Mouse (Mus musculus) ovary, adult 18-20 months (tissue): Measurements from ENCODE around the gene Gm11037.
A peak's percentile ranks its signal among the peaks of the same experiment; 100 is the strongest.
"Not testable (repeated sequence)": the region's sequence is repeated elsewhere in the genome, so short reads cannot be mapped to it uniquely, and the experiment has no call there.

Experiments
- DNase-seq: peaks from one replicate; pipeline ENCODE4 v3.0.0; 2022; ENCODE audit warnings: low spot score, mixed read lengths

Gene Gm11037

DNA sequence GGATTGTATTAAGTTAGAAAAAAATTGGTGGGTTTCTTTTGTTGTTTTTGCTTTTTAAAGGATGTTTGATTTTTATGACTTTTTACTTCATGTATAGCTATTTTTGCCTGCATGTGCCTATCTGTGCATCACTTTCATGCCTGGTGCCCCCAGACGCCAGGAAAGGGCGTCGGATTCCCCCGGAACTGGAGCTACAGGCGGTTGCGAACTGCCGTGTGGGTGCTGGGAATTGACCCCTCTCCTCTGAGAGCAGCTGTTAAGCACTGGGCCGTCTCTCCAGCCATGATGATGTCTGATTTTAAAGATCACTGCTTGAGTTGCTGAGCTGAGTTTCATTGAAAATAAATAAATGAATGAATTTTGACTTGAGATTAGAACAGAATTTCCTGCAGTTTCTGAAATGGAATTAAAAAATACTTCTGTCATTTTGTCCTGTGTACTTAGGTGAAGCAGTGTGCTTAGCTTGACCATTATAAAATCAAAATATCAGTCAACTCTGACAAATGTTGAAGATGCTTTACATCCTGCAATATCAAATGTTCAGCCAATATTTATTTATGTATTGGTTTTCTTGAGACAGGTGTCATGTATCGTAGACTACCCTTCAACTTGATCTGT, at the start of gene Gm11037:
TSS of gene Gm11037 (plus strand) at position 568 of the 618 bp plus-strand sequence.
- no peak for DNase-seq

DNA sequence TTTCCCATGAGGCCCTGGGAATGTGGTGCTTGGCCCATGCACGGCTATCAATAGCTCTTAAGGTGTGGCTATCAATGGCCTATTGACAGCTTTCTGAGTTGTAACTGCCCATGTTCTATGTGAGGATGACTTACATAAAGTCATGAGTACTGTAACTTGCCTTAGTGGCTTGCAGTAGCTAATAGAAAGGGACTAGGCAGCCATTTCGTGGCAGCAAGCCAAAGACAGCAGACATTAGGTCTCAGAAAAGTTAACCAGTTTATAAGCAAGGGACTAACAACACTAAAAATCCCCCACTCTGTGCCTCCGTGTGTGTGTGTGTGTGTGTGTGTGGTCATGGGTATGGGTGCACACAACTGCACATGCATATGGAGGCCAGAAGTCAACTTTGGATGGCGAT, 49.1 kb upstream of the Gm11037 start:
- no peak for DNase-seq

DNA sequence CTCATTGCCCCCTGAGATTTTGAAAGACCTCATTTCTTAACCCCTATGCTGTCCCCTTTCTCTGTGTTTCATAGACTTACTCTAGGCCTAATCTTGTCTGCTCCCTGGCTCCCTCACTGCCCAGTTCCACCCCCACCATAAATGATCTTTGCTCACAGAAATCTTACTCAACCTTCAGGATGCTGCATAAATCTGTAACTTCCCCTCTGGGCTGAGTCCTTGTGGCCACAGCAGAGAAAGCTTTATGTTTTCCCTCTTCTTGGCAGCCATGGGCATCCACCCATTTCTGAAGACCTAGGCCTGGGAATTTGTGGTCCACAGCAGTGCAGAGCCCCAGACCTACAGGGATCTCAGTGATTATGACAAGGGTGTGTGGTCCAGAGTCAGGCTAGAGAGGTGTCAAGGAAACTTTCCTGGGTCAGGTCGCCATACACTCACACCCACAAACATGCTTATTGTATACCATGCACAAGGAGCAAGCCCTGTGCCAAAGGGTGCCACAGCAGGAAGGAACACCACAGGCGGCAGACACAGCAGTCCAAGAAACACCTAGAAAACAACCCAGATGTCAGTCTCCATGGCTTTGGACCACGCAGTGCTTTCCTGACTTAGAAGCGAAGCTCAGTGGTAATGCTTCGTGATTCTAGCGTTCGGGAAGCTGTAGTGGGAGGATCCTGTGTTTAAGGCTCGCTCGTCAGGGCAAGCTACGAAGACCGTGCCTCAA, 46.5 kb upstream of the Gm11037 start, which contains the start of gene Siglec1:
TSS of gene Siglec1 (minus strand) at position 99 of the 724 bp plus-strand sequence.
- DNase-seq = no peak

DNA sequence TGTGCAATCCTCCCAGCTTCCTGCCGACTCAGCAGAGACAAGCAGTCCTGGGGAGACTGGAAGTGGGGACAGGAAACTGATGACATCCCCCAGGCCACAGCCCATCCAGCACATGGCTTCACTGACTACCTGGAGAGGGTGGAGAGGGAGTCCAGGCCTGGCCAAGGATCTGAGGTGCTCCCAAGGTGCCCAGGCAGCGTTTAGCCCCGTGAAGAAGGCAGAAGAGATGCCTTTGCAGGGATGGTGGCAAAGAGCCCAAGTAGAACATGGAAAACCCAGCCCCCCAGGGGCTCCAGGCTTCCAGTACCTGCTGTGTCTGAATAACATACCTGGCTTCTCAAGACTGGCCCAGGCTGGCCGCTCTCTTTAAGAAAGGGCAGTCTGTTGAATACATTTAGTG, 44.7 kb upstream of the Gm11037 start:
- DNase-seq = no peak

DNA sequence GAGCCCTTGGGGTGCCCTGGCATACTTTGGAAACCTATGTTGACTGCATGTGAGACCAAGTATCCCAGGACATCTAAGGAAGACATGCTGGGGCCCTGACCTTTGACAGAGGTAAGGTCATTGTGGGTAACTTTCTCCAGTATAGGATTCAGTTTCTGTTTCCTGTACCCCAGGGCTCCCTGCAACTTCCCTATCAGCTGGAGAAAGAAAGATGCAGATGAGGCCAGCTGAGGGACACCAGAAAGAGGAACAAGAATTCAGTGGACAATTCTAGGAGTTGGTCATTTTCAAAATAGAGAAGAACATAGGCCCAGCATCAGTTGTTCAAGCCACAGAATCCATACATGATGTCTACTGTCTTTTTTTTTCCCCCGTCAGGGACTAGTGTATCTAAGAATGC, 43.7 kb upstream of the Gm11037 start:
- no peak for DNase-seq

DNA sequence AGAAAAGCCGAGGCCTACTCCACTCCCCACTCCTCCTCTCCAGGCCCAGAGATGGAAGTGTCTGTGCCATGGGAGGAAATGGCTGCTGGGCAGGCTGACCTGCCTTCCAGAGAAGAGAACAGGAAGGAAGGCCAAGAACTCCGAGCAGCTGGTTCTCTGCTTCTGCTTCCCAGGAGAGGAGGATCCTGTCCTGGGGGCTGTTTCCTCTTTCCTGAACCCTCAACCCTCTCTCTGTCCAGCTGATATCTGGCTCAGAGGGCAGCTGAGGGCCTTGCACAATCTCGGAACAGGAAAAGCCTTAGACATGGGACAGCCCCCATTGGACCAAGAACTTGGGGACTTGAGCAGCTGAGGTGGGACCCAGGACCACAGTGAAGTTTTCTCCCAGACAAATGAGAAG, 42.4 kb upstream of the Gm11037 start:
- DNase-seq = no peak

DNA sequence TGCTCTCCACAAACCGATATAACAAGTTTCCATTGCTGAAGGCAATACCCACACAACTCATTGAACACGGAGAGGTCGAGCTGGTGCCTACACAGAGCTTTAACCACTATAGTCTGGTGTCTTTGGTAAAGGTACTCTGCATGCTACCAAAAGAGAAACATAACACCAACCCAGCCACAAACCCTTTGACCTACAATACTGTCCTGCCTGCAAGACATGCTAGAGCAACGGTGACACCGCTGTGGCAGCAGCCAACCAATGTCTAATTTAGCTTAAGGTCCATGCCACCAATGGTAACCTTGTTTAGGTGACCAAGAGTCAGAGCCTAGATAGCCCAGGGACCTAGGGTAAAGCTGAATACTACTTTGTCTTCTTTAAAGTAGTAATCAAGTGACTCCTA, 39.7 kb upstream of the Gm11037 start:
- DNase-seq = no peak

DNA sequence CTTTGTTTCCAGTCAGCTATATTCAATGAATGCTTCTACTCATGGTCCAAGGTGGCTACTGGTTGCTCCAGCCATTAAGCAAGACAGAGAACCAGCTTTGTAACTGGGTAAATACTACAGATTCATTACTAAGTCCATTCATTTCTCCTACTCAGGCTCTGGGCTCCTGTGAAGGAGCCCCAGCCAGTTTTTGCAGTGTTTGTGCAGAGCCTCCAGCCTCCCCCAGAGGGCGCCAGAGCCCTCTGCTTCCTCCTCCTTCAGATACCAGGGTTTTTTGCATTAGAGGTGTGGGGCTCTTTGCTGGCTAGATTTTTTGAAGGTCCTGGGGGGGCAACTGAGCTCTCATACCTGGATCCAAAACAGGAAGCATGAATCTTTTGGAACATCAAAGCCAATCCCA, 38.5 kb upstream of the Gm11037 start:
- peak; percentile 30 for DNase-seq

DNA sequence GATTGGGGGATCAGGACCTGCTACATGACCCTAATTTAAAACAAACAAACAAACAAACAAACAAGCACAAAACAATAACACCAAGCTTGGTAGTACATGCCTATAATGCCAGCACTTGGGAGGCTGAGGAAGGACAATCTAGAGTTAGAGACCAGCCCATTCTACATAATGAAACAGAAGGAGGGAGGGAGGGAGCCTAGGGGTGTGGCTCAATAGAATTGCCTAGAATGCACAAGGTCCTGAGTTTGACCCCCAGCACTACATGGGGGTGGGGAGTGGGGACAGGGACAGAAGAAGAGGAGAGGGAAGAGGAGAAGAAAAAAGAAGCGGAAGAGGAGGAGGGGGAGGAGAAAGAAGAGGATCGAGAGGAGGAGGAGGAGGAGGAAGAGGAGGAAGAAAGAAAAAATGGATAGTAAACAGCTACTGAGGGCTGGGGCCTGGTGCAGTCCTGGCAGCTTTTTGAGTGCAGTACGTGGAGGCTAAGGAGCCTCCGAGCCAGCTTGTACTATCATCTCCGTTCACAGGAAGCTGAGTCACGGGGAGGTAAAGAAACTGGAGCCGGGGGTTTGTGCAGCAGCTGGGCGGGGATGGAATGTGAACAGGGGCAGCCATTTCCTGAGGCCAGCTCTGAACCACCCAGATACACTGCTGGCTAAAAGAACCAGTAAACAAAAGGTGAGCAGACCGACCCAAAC, 37.0 kb upstream of the Gm11037 start:
- DNase-seq = peak; percentile 20

DNA sequence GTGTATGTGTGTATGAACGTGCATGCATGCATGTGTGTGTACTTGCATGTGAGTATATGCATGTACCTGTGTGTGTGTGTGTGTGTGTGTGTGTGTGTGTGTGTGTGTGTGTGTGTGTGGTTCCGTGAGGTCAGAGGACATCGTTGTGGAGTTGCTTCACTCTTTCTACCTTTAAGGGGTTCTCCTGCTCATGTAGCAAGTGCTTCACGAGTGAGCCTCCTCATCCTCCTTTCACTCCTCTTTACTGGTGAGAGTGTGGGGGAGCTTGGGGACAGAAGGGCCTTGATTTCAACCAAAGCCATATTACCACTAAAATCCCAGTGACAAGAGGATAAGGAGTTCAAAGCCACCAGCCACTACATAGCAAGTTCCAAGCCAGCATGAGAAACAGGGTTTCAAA, 36.2 kb upstream of the Gm11037 start:
- no peak for DNase-seq

DNA sequence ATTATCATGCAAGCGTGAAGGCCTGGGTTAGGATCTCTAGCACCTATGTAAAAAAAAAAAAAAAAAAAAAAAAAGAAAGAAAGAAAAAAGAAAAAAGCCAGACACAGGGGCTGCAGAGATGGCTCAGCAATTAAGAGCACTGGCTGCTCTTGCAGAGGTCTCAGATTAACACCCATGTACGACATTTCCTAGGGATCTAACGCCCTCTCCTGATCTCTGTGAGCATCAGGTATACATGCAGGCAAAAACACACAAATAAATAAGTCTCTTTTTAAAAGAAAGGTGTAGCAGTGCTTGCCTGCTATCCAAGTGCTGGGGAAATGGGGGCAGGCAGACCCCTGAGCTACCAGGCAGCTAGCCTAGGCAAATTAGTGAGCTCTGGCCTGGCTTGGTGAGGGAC, 31.8 kb upstream of the Gm11037 start:
- no peak for DNase-seq

DNA sequence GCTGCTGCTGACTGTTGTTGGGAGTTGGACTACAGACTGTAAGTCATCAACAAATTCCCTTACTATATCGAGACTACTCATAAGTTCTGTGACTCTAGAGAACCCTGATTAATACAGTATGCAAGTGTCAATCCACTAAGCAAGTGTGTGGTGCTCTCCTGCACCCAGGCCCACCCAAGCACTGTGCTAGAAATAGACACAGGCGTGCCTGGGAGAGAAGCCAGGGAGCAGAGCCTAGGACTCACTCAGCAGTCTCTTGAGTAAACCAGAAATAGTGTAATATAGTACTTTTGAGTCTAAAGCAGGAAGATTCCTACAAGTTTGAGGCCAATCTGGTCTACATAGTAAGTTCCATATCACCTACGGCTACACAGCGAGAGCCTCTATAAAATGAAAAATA, 29.3 kb upstream of the Gm11037 start:
- no peak for DNase-seq

DNA sequence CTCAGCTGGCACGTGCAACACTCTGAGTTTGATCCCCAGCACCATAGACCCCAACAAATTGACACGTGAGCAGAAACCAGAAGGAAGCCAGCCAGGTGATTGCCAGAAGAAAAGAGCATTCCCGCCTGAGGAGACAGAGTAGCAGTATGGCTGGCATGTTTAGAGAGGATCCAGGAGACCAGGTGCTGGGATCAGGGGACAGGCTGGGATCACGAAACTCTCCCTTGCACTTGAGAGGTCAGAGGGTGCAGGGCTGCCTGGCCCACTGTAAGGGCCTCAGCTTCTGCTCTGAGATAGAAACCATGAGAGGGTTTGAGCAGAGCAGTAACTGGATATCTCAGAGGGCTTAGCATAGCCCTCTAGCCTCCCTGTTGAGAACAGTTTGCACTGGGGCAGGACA, 28.2 kb upstream of the Gm11037 start:
- DNase-seq = not testable (repeated sequence)

DNA sequence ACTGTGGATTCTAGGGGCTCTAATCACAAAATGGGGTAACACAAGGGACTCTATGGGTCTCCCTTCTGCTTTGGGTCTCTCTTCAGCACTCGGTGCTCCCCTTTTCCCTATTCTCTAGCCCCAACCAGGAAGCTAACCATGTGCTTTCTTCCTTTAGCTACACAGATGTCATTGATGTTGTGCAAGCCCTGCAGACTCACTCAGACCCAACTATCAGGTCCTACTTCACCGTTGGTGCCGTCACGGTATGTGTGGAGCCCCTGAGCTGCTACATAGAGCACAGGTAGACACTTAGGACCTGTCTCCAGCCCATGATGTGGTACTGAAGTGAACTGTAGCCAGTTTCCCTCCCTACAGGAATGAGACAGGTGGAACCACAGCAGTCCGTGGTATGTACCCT, 27.3 kb upstream of the Gm11037 start:
- DNase-seq = no peak

DNA sequence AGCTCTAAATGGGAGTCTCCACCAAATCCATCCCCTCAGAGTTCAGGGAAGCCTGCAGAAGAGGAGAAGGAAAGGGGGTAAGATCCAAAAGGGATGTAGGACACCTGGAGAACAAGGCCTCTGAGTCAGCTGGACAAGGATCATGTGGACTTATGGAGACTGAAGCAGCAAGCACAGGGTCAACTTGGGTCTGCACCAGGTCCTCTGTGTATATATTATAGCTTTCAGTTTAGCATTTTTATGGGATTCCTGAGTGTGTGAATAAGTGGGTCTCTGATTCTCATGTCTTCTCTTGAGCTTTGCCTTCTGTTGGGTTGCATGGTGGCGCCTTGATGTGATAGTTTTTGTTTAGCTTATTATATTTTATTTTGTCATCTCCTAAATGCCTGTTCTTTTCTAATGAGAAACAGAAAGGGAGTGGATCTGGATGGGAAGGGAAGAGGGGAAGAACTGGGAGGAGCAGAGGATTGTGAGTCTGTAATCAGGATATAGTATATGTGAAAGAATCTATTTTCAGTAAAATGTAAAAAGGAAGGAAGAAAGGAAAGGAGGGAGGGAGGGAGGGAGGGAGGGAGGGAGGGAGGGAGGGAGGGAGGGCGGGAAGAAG, 14.2 kb upstream of the Gm11037 start:
- no peak for DNase-seq

DNA sequence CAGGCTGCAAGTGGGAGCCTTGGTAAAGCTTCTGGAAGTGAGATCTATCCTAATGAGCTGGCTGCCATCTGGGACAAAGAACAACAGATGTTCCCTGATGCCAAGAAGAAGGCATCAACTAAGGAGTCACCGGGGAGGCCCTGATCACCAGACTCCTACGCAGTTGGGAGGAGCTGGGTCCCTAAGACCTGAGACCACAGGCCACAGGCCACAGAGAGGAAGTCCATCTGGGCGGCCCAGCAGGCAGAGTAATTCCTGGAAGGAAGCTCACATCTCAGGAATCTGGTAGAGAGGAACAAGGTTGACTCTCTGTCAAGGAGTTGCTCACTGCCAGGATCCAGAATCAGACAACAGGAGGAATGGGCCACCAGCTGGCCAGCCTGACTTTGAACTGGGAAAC, 9.1 kb upstream of the Gm11037 start:
- no peak for DNase-seq

DNA sequence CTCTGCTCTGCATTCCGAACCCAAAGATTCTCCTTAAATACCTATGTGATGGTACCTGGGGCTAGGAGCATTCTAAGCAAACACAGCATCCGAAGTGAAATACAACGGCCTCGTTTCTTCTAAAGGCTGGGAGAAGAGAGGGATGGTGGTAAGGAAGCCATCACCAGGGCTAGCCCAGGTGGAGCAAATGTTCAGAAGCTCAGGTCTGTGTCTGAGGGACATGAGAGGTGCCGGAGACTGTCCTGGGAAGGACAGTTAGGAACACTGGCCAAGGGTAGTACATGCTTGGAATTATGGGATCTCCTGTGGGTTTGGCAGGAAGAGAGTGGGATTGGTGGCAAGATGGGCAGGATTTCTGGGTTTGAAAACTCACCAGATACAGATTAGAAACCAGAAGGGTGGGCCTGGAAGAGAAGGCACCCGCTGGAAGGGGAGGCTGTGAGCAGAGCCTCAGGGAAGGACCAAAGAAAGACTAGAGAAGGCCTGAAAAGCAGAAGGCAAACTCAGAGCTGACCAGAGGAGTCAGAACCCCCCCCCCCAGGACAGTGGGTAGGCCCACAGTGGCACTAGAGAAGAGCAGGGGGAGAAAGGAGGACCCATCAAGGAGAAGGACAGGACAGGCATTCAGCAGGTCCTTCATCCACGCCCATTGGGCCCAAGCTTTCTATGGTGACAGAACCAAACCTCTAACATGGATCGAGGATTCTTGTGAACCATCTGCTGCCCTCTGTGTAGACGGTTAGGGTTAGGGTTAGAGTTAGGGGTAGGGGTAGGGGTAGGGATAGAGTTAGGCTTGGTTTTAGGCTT, 7.9 kb upstream of the Gm11037 start:
- no peak for DNase-seq

DNA sequence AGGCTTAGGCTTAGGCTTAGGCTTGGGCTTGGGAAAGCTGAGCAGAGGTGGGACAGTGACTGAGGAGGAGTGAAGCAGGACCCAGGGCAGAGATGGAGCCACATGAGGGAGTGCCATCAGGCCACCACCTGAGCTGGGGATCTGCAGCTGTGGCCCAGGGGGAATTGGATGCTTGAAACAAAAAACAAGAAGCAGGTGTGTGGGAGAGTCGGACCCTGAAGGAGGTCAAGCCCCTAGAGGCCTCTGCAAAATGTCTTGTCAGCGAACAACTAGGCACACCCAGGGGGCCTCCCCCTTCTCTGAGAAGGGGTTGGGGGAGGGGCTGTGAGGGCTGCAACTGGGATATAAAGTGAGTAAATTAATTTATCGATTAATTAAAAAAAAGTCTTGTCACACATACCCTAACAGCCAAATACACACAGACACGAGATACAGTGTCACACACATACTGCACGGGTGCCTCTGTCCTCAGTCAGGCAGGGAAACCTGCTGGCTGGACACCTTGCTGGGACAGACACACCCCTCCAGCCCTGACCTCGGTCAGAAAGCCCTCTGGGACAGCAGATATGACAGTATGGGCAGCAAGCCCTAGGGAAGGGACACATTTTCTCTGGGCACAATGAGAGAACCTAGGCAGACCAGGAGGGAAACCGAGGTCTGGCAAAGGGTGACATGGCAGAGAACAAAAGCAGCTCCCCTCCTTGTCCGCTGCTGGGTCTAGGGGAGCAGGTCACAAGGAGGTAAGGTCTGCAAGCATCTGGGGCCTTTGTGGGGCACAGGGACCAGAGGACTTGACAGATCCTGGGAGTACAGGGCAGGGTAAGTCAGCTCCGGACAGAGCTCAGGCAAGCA, 7.1 kb upstream of the Gm11037 start:
- no peak for DNase-seq

DNA sequence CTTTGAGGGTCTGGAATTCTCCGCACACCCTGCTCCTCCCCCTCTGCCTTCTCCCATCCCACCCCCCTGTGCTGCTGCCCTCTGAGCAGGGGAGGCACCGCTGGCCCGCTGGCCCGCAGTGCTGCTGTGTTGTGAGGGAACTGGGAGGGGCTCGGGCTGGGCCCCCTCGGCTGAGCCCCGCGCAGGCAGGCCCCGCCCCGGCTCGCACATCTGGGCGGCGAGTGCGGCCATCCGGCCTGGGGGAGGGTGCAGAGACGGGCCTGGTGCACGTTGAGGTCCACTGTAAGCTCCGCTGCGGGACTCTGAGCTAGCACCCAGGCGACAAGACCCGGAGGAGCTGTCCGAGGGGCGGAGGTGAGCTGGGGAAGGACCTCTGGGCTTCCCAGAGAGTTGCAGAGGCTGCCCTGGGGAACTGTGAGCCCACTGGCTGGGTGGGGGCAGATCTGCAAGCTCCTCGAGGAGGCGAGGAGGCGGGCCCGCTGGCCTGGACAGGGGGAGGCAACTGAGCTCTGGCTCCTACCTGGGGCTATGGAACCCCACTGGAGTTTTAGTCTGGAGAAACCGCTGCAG, 6.1 kb upstream of the Gm11037 start, which contains the start of gene Hspa12b:
TSS of gene Hspa12b (plus strand) at position 120 of the 570 bp plus-strand sequence.
- DNase-seq = no peak

DNA sequence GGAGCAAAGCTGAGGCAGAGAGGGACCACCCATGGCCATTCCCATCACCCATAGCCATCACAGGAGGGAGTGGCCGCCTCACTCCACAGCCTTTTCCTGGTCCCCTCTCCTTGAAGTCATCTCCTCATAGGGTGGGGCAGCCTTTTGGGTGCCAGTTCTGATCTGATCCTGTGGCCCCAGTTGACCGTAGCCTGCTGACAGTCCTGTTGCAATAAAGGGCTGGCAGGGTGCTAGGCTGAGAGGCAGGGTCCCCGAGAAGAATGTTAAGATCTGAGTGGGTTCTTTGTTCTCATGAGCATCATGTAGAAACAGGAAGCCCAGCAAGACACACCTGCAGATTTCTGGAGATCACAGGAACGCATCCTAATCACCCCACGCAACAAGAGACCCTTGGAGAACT, 5.1 kb upstream of the Gm11037 start:
- DNase-seq = no peak
